Mouse (Mus musculus) hindbrain, embryonic 16.5 days (tissue): ENCODE data around the gene Phc3. TPM values are rescaled to one million over a fixed set of nuclear protein-coding genes. Genes with fewer than 3 reads are reported as not detected.
A peak's percentile ranks its signal among the peaks of the same experiment; 100 is the strongest.

Experiments used
- ATAC-seq: fragments of 200-750 bp; cut with Nextera tagmentation; 2 replicates; pipeline ENCODE4 v1.8.0; 2017; ENCODE audit warnings: moderate TSS enrichment, moderate library complexity
- H3K27ac ChIP-seq: fragments of 300-500 bp; sonication (generic); 2 replicates; pipeline ENCODE4 v1.5.1; 2014; ENCODE audit warnings: low read depth, mild to moderate bottlenecking, control low read depth, low read length, moderate library complexity
- H3K27me3 ChIP-seq: fragments of 300-500 bp; sonication (generic); replicated peaks from 2 replicates; pipeline ENCODE4 v1.6.1; 2014; ENCODE audit warnings: low read length; ENCODE audit not compliant: control insufficient read depth, insufficient read depth
- H3K36me3 ChIP-seq: fragments of 300-500 bp; sonication (generic); 2 replicates; pipeline ENCODE4 v1.6.1; 2014; ENCODE audit warnings: mild to moderate bottlenecking, low read length, moderate library complexity, mixed read lengths; ENCODE audit not compliant: control insufficient read depth, insufficient read depth
- H3K4me1 ChIP-seq: fragments of 300-500 bp; sonication (generic); 2 replicates; pipeline ENCODE4 v1.6.1; 2014; ENCODE audit warnings: low read depth, low read length; ENCODE audit not compliant: control insufficient read depth, insufficient read depth
- H3K4me2 ChIP-seq: fragments of 300-500 bp; sonication (generic); 2 replicates; pipeline ENCODE4 v1.6.1; 2014; ENCODE audit warnings: mild to moderate bottlenecking, low read length, control low read depth, moderate library complexity
- H3K4me3 ChIP-seq: fragments of 300-500 bp; sonication (generic); 2 replicates; pipeline ENCODE4 v1.5.1; 2014; ENCODE audit warnings: mild to moderate bottlenecking, low read length, control low read depth, moderate library complexity
- H3K9ac ChIP-seq: fragments of 300-500 bp; sonication (generic); 2 replicates; pipeline ENCODE4 v1.6.1; 2014; ENCODE audit warnings: low read depth, mild to moderate bottlenecking, control low read depth, low read length, moderate library complexity
- H3K9me3 ChIP-seq: fragments of 300-500 bp; sonication (generic); 2 replicates; pipeline ENCODE4 v1.6.1; 2014; ENCODE audit warnings: mild to moderate bottlenecking, low read length, moderate library complexity; ENCODE audit not compliant: control insufficient read depth
- WGBS: fragments of 180-500 bp; shearing (Covaris S2); extraction: QIAGEN DNeasy Blood & Tissue Kit; methylation state at CpG from one replicate; pipeline ENCODE4 v1.1.7; 2014; 5-methylcytosine and 5-hydroxymethylcytosine counted together
- polyA plus RNA-seq: library from polyadenylated mRNA; unstranded; fragments of >200 nt; fragmentation: Nextera tagmentation; extraction: Ambion mirVana; gene quantifications from 2 replicates; pipeline ENCODE4 v1.2.1, GENCODE M21; 2015

The Phc3 gene
- polyA plus RNA-seq, 1 experiment from 2014 or later, result 7.0 TPM

DNA sequence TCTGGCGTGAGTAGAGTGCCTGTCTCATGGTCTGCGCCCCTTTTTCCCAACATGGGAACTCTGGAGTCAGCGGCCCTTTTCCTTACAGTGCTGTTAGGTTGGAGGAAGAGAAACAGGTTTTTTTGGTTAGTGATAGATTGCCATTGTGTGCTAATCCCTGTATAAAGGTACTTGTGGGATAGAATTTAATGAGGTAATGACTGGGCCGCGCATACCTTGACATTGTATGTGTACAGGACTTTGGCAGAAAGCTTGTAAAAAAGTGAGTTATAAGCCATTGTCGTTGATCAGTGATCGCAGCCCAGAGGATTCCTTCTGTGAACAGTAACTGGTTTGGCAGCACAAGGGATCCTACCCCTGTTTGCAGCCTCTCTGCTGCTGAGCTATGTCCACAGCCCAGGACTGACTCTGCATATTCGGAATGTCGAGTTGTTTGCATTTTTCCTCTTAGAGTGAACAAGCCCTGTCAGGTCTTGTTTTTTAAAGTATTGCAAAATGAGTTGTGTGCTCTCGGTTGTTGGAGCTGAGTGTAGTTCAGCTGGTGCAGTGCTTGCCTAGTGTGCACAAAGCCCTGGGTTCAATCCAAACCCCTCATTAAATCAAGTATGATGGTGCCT, 30.3 kb upstream of the Phc3 start:
- no peak overlapping the region; the same call in 1 of the 2 replicates for H3K27ac ChIP-seq
- H3K4me3 ChIP-seq, result no peak overlapping the region
- ATAC-seq, result no peak
- no peaks in the 10 kb centered on the region for H3K9me3 ChIP-seq
- no peaks in the 10 kb centered on the region for H3K27me3 ChIP-seq
- no peaks in the 10 kb centered on the region for H3K36me3 ChIP-seq
- H3K4me1 ChIP-seq, result peaks cover 20% of the 10 kb centered on the region
- H3K4me2 ChIP-seq, result no peak overlapping the region
- H3K9ac ChIP-seq, result no peak overlapping the region; the same call in 1 of the 2 replicates
- WGBS, result 67% methylated on average over 10 of the region's 10 CpGs

DNA sequence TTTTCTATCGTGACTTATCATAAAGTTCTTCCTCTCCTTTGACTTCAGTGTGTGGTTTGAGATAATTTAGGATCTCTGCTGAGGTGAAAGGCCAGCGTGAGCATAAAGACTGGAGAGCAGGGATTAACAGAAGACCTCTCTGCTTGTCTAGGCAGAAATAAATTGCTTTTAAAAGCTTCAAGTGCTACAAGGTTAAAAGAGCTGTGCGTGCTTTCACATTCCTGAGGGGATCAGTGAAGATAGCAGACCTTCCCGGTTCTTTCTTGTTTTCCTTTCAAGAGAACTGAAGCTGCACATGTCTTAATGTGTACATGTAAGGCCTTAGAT, 27.4 kb upstream of the Phc3 start:
- no peaks in the 10 kb centered on the region for H3K36me3 ChIP-seq
- no peaks in the 10 kb centered on the region for H3K9me3 ChIP-seq
- no peak overlapping the region for H3K27ac ChIP-seq
- H3K9ac ChIP-seq, result peak overlapping the region; percentile 92; the same call in 1 of the 2 replicates
- WGBS, result 3% methylated on average over 4 of the region's 4 CpGs
- ATAC-seq, result no peak
- H3K27me3 ChIP-seq, result no peaks in the 10 kb centered on the region
- H3K4me2 ChIP-seq, result peak overlapping the region; percentile 68
- peak overlapping the region; percentile 72 for H3K4me3 ChIP-seq
- H3K4me1 ChIP-seq, result peaks cover 20% of the 10 kb centered on the region

DNA sequence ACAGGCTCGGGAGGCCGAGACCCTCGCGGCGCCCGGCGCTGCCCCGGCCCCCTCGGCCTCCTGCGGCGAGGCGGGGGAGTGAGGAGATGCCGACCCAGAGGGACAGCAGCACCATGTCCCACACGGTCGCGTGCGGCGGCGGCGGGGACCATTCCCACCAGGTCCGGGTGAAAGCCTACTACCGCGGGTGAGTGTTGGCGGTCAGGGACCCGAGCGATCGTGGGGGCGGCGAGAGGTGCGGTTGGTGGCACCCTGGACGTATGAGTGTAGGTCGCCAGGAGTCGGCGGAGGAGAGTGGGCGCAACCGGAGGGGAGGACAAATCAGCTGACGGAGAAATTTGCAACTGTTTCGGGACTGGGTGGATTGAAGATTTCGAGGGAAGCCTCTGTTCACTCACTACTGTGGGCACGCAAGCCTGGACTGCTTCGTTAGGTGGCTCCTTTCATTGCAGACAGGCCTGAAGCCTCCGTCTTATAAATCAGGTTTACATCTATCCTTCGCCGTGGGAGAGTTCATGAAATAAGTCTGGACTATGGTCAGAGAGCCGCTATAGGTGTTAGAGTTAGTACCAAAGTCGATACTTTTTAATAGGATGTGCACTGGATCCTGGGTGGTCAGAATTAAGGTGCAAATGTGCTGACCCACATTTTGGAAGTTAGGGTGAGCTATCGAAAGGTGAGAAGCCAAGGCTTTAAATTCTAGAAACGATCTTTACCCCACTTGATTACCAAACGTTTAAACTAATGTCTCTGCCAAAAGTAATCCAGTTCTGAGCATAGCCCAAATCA, 26.9 kb upstream of the Phc3 start:
- H3K9me3 ChIP-seq, result no peaks in the 10 kb centered on the region
- peak overlapping the region; percentile 84 for H3K27ac ChIP-seq
- peak overlapping the region; percentile 68 for H3K4me2 ChIP-seq
- peak overlapping the region; percentile 92 for H3K9ac ChIP-seq
- no peaks in the 10 kb centered on the region for H3K27me3 ChIP-seq
- no peaks in the 10 kb centered on the region for H3K36me3 ChIP-seq
- WGBS, result under 1% methylated on average over 37 of the region's 49 CpGs
- peak overlapping the region; percentile 72 for H3K4me3 ChIP-seq
- ATAC-seq, result peak; percentile 80
- peaks cover 20% of the 10 kb centered on the region for H3K4me1 ChIP-seq

DNA sequence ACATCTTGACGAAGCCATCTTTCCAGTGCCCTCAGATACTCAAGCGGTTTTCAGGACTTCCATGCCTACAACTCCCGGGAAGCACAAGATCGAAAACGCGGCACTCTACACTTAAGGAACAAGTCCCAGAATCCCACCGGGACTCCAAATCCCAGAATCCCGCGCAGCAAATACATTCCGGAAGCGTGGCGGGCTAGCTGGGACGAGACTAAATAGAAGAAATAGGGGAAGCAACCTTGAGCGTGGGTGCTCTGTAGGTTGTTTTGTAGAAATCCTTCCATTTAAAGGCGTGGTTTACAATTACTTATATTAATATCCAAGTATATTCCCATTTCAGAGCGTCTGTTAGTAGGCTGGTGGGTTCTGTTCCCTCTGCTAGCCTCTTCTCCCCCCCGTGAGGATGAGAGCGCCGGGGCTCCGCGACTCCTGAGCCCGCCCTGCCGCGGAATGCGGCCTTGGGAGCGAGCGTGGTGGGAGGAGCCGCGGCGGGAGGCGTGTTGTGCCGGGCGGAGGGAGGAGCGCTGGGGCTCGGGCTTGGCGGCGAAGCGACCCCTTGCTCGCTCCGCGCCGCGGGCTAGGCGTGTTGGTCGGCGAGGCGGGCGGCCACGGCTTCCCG, 26.2 kb upstream of the Phc3 start, which contains the start of gene Prkci:
Gene Prkci (plus strand): TSS at position 465 of the 616 bp plus-strand sequence.
- under 1% methylated on average over 47 of the region's 50 CpGs for WGBS
- Histone ChIP-seq H3K36me3 (no peaks in the 10 kb centered on the region), H3K4me3 (peak within 1 kb of the TSS; percentile 72), H3K9ac (peak within 1 kb of the TSS; percentile 92), H3K9me3 (no peaks in the 10 kb centered on the region), H3K27ac (peak within 1 kb of the TSS; percentile 84), H3K27me3 (no peaks in the 10 kb centered on the region), H3K4me2 (peak within 1 kb of the TSS; percentile 68), H3K4me1 (peaks cover 20% of the 10 kb centered on the region)
- peak; percentile 99 for ATAC-seq

DNA sequence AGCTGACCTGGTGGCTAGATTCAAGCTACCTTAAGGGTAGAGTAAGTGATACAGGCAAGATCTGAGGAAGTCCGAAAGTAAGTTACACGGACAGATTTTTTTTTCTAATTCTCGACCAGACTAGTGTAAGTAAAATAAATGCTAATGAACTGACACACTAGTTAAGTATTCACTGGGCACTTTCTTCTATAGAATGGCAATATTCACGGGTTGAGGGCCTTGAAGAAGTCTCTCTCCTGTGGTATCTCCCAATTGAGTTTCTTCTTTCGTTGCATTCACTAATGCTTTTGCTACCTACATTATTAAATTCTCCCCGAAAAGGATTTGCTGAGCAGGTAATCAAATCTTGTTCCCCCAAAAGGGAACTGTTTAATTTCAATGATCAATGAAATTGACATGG, 25.6 kb upstream of the Phc3 start:
- H3K27me3 ChIP-seq, result no peaks in the 10 kb centered on the region
- WGBS, result 18% methylated on average over 6 of the region's 6 CpGs
- peak overlapping the region; percentile 92; the same call in 1 of the 2 replicates for H3K9ac ChIP-seq
- ATAC-seq, result no peak
- H3K27ac ChIP-seq, result no peak overlapping the region
- no peaks in the 10 kb centered on the region for H3K9me3 ChIP-seq
- H3K4me1 ChIP-seq, result peaks cover 17% of the 10 kb centered on the region
- peak overlapping the region; percentile 60 for H3K4me2 ChIP-seq
- H3K36me3 ChIP-seq, result no peaks in the 10 kb centered on the region
- H3K4me3 ChIP-seq, result peak overlapping the region; percentile 72

DNA sequence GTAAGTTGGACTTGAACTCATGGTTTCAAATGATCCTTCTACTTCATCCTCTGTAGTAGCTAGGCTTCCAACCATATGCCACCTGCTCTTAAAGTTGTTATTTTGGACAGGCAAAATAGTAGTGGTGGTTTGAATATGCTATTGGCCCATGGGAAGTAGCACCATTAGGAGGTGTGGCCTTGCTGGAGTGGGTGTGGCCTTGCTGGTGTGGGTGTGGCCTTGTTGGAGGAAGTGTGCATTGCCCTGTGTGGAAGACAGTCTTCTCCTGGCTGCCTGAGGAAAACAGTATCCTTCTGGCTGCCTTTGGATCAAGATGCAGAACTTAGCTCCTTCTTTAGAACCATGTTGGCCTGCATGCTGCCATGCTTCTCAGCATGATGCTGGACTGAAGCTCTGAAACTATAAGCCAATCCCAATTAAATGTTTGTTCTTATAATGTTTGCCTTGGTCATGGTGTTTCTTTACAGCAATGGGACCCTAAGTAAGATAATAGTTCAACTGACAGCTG, 23.9 kb upstream of the Phc3 start:
- H3K9ac ChIP-seq, result no peak overlapping the region
- H3K4me1 ChIP-seq, result peaks cover 14% of the 10 kb centered on the region
- H3K4me3 ChIP-seq, result no peak overlapping the region
- no peak overlapping the region for H3K4me2 ChIP-seq
- H3K27me3 ChIP-seq, result no peaks in the 10 kb centered on the region
- H3K36me3 ChIP-seq, result no peaks in the 10 kb centered on the region
- no peak for ATAC-seq
- no peaks in the 10 kb centered on the region for H3K9me3 ChIP-seq
- no peak overlapping the region for H3K27ac ChIP-seq

DNA sequence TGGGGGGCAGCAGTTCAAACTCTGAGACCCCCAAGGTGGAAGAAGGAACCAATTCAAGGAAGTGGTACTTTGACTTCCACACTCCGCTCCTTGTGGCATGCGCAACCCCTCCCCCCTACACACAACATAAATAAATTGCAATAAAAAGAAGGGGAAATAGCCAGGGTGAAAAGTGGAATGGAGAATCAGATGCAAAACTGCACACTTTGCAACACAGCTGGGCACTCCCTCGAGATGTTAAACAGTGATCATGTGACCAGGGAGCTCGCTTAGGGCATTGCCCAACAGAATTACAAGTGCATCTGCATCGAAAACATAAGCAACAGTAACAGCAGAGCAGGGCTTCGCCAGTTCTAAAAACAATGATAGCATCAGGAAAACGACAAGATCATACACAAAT, 22.9 kb upstream of the Phc3 start:
- Histone ChIP-seq H3K27me3 (no peaks in the 10 kb centered on the region), H3K9me3 (no peaks in the 10 kb centered on the region), H3K9ac (no peak overlapping the region), H3K4me3 (no peak overlapping the region), H3K27ac (no peak overlapping the region), H3K36me3 (no peaks in the 10 kb centered on the region), H3K4me1 (peaks cover 12% of the 10 kb centered on the region), H3K4me2 (no peak overlapping the region)
- WGBS, result 83% methylated on average over 7 of the region's 7 CpGs
- ATAC-seq, result no peak

DNA sequence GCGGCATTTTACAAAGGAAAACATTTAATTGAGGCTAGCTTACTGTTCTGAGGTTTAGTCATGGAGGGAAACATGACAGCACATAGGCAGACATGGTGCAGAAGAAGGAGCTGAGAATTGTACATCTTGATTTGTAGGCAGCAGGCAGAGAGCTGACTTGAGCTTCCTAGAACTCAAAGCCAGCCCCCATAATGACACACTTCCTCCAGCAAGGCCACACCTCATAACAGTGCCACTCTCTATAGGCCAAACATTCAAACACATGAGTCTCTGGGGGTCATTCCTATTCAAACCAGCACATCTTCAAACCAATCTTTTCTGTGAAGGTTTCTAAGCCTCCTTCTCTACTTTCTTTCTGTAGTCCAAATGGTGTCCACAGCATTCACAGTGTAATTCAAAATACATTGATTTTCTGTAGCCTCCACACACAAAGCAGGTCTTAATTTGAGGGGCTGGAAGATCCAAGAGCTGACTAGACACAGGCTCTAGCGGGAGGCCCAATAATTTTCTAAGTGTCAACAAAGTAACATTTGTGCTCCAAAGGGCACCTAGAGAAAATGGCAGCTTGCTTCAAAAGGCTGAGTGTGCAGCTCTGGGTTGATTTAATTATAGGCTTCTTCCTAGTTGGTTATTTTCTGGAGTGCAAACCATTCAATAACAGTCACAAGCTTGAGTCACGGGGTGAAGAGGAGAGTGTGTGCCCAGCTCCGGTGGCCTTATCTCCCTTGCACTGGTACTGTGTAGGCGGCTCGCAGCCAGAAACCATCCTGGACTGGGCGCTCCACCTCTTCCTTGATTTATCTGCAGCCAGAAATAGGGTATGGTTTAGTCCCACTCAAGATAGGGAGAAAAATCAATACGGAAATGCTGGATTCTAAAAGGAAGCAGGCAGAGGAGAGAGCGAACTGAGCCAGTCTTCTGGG, 18.4 kb upstream of the Phc3 start:
- Histone ChIP-seq H3K9ac (no peak overlapping the region), H3K27ac (no peak overlapping the region), H3K4me1 (no peaks in the 10 kb centered on the region), H3K4me2 (no peak overlapping the region), H3K9me3 (no peaks in the 10 kb centered on the region), H3K27me3 (no peaks in the 10 kb centered on the region), H3K36me3 (no peaks in the 10 kb centered on the region), H3K4me3 (no peak overlapping the region)
- 90% methylated on average over 9 of the region's 9 CpGs for WGBS
- no peak for ATAC-seq
